Mouse (Mus musculus): ENCODE data around the gene Csnk2b. TPM values are rescaled to one million over a fixed set of nuclear protein-coding genes. Genes with fewer than 3 reads are reported as not detected.

Gene Csnk2b
- polyA plus RNA-seq, 2 experiments, result 79.2 to 127 TPM

GRCm38 (mm10) chr17:35153931-35154330, 32.1 kb upstream of the Csnk2b start:
- DNase-seq (ENCODE audit: low read depth in 3 of 3, low spot score in 3 of 3), result no peak
- TF ChIP-seq CTCF (IDR thresholded peaks at IDR 0.05; ENCODE audit: low read depth) (no peak), EP300 (IDR thresholded peaks at IDR 0.05; ENCODE audit: low read depth) (no peak)

DNA sequence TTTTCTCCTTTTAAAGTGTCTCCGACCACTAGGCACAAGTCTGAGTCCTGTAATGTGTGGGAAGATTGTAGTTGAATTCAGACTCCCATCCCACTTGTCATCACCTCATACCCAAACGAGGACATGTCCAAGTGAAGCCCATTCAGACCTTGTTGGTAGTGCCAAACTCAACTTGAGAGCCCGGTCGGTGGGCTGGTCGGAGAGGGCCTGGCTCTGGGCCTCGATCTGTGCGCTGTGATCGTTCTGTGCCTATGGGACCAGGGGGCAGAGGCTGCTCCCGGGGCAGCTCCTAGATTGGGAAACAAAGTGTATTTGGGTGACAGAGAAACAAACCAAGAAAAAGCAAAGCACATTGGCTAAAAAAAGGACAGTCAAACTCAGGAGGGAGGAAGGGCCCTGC, 31.2 kb upstream of the Csnk2b start:
- Histone ChIP-seq H3K4me3 (ENCODE audit: insufficient read depth in 1 of 2, low read depth in 2 of 2, low read length in 2 of 2) (no peak overlapping the region), H3K27me3 (ENCODE audit: control insufficient read depth, insufficient read depth, low read length) (no peaks in the 10 kb centered on the region), H3K36me3 (replicated peaks; ENCODE audit: control insufficient read depth, insufficient read depth, low read depth) (peaks cover 92% of the 10 kb centered on the region), H3K9ac (replicated peaks) (no peak overlapping the region), H3K4me1 (replicated peaks; ENCODE audit: control insufficient read depth in 2 of 2, insufficient read depth in 2 of 2, low read length in 1 of 2) (no peaks in the 10 kb centered on the region), H3K4me2 (ENCODE audit: low read depth) (no peak overlapping the region), H3K27ac (no peak overlapping the region), H3K9me3 (ENCODE audit: control insufficient read depth, low read length) (no peaks in the 10 kb centered on the region)
- ATAC-seq (ENCODE audit: insufficient read depth) (no peak), DNase-seq (ENCODE audit: low read depth in 3 of 3, low spot score in 3 of 3) (no peak)
- TF ChIP-seq EP300 (IDR thresholded peaks at IDR 0.05; ENCODE audit: low read depth) (no peak), CTCF (IDR thresholded peaks at IDR 0.05; ENCODE audit: low read depth) (no peak)
- 90% methylated on average over 9 of the region's 9 CpGs for WGBS (ENCODE audit: insufficient replicate concordance)

More at GRCm38 (mm10) chr17:35153931-35154330, 32.1 kb upstream of the Csnk2b start:
- Histone ChIP-seq H3K4me1 (replicated peaks; ENCODE audit: control insufficient read depth in 2 of 2, insufficient read depth in 2 of 2, low read length in 1 of 2) (no peaks in the 10 kb centered on the region), H3K4me2 (ENCODE audit: low read depth) (no peak overlapping the region), H3K27ac (no peak overlapping the region), H3K27me3 (ENCODE audit: control insufficient read depth, insufficient read depth, low read length) (no peaks in the 10 kb centered on the region), H3K9ac (replicated peaks) (no peak overlapping the region), H3K36me3 (replicated peaks; ENCODE audit: control insufficient read depth, insufficient read depth, low read depth) (peaks cover 97% of the 10 kb centered on the region), H3K4me3 (ENCODE audit: insufficient read depth in 1 of 2, low read depth in 2 of 2, low read length in 2 of 2) (no peak overlapping the region), H3K9me3 (ENCODE audit: control insufficient read depth, low read length) (no peaks in the 10 kb centered on the region)
- no peak for ATAC-seq (ENCODE audit: insufficient read depth)
- WGBS (ENCODE audit: insufficient replicate concordance), result 78% methylated on average over 4 of the region's 4 CpGs

DNA sequence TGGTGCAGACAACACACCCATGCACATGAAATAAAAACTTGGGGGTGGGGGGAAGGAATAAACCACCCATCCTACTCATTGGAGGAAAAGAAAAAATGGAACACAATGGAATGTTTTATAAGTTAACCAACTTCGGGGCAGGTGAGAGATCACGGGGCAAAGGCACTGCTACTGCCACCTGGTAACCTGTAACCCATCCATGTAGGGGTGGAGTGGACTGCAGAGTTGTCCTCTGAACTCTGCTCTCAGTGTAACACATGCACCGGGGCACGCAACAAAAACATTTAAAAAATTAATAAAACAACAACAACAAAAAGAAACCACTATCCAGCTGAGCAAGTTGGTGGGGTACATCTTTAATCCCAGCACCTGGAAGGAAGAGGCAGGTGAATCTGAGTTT, 30.3 kb upstream of the Csnk2b start:
- ATAC-seq (ENCODE audit: insufficient read depth) (no peak), DNase-seq (ENCODE audit: low read depth in 3 of 3, low spot score in 3 of 3) (no peak)
- Histone ChIP-seq H3K27ac (no peak overlapping the region), H3K27me3 (ENCODE audit: control insufficient read depth, insufficient read depth, low read length) (no peaks in the 10 kb centered on the region), H3K4me2 (ENCODE audit: low read depth) (no peak overlapping the region), H3K4me1 (replicated peaks; ENCODE audit: control insufficient read depth in 2 of 2, insufficient read depth in 2 of 2, low read length in 1 of 2) (no peaks in the 10 kb centered on the region), H3K36me3 (replicated peaks; ENCODE audit: control insufficient read depth, insufficient read depth, low read depth) (peaks cover 84% of the 10 kb centered on the region), H3K9me3 (ENCODE audit: control insufficient read depth, low read length) (no peaks in the 10 kb centered on the region), H3K9ac (replicated peaks) (no peak overlapping the region), H3K4me3 (ENCODE audit: insufficient read depth in 1 of 2, low read depth in 2 of 2, low read length in 2 of 2) (no peak overlapping the region)
- no peak for TF ChIP-seq EP300 (IDR thresholded peaks at IDR 0.05; ENCODE audit: low read depth)
- 89% methylated on average over 4 of the region's 4 CpGs for WGBS (ENCODE audit: insufficient replicate concordance)

- Histone ChIP-seq H3K9me3 (ENCODE audit: control insufficient read depth, low read length) (no peaks in the 10 kb centered on the region), H3K27ac (no peak overlapping the region), H3K4me2 (ENCODE audit: low read depth) (no peak overlapping the region), H3K9ac (replicated peaks) (no peak overlapping the region), H3K4me1 (replicated peaks; ENCODE audit: control insufficient read depth in 2 of 2, insufficient read depth in 2 of 2, low read length in 1 of 2) (no peaks in the 10 kb centered on the region), H3K36me3 (replicated peaks; ENCODE audit: control insufficient read depth, insufficient read depth, low read depth) (peaks cover 82% of the 10 kb centered on the region), H3K4me3 (ENCODE audit: insufficient read depth in 1 of 2, low read depth in 2 of 2, low read length in 2 of 2) (no peak overlapping the region), H3K27me3 (ENCODE audit: control insufficient read depth, insufficient read depth, low read length) (no peaks in the 10 kb centered on the region)
- 66% methylated on average over 5 of the region's 5 CpGs for WGBS (ENCODE audit: insufficient replicate concordance)
- TF ChIP-seq EP300 (IDR thresholded peaks at IDR 0.05; ENCODE audit: low read depth) (no peak), CTCF (IDR thresholded peaks at IDR 0.05; ENCODE audit: low read depth) (no peak)
- ATAC-seq (ENCODE audit: insufficient read depth) (no peak), DNase-seq (ENCODE audit: low read depth in 3 of 3, low spot score in 3 of 3) (no peak)
These were observed 26.2 kb upstream of the Csnk2b start for GRCm38 (mm10) chr17:35147922-35148639.

DNA sequence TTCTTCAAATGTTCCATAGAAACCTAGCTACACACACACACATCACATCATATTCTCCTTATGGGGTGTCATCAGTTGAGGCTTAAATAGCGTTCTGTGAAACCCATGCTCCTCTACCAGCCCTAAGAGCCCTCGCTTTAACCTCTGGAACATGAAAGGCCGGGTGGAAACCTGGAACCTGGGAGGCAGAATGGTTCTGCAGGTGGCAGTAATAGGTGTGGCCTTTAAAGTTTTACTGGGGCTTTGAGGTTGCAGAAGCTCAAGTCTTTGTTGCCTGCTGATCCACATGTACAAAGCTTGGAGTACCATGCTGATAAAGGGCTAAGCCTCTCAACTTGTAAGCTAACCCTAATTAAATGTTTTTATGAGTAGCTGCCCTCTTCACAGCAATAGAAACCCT, 25.5 kb upstream of the Csnk2b start:
- H3K4me2 ChIP-seq (ENCODE audit: low read depth), result no peak overlapping the region
- H3K27me3 ChIP-seq (ENCODE audit: control insufficient read depth, insufficient read depth, low read length), result no peaks in the 10 kb centered on the region
- H3K9me3 ChIP-seq (ENCODE audit: control insufficient read depth, low read length), result no peaks in the 10 kb centered on the region
- no peak overlapping the region for H3K27ac ChIP-seq
- DNase-seq (ENCODE audit: low read depth in 3 of 3, low spot score in 3 of 3), result no peak
- H3K9ac ChIP-seq (replicated peaks), result no peak overlapping the region
- no peak for ATAC-seq (ENCODE audit: insufficient read depth)
- no peak overlapping the region for H3K4me3 ChIP-seq (ENCODE audit: insufficient read depth in 1 of 2, low read depth in 2 of 2, low read length in 2 of 2)
- peaks cover 82% of the 10 kb centered on the region for H3K36me3 ChIP-seq (replicated peaks; ENCODE audit: control insufficient read depth, insufficient read depth, low read depth)
- H3K4me1 ChIP-seq (replicated peaks; ENCODE audit: control insufficient read depth in 2 of 2, insufficient read depth in 2 of 2, low read length in 1 of 2), result no peaks in the 10 kb centered on the region
- 67% methylated on average over 3 of the region's 3 CpGs for WGBS (ENCODE audit: insufficient replicate concordance)
- no peak for TF ChIP-seq CTCF (IDR thresholded peaks at IDR 0.05; ENCODE audit: low read depth)
